Mouse (Mus musculus) liver, postnatal 0 days (tissue): ENCODE data around the gene Mark3. TPM values are rescaled to one million over a fixed set of nuclear protein-coding genes. Genes with fewer than 3 reads are reported as not detected.

Experiments used
- ATAC-seq: fragments of 200-750 bp; cut with Nextera tagmentation; 2 replicates; pipeline ENCODE4 v1.8.0; 2017; ENCODE audit warnings: mild to moderate bottlenecking, moderate library complexity
- DNase-seq: peaks from one replicate; pipeline ENCODE4 v3.0.0-alpha.2; 2016
- H3K27ac ChIP-seq: fragments of 300-500 bp; sonication (generic); 2 replicates; pipeline ENCODE4 v1.5.1; 2014; ENCODE audit warnings: antibody characterized with exemption, moderate library complexity, mild to moderate bottlenecking, low read depth
- H3K27me3 ChIP-seq: fragments of 300-500 bp; sonication (generic); 2 replicates; pipeline ENCODE4 v1.6.1; 2014; ENCODE audit warnings: low read length, control low read depth, mixed read lengths; ENCODE audit not compliant: insufficient read depth
- H3K36me3 ChIP-seq: fragments of 300-500 bp; sonication (generic); replicated peaks from 2 replicates; pipeline ENCODE4 v1.6.1; 2014; ENCODE audit warnings: mild to moderate bottlenecking, control low read depth, low read length, moderate library complexity, mixed read lengths; ENCODE audit not compliant: insufficient read depth
- H3K4me1 ChIP-seq: fragments of 300-500 bp; sonication (generic); 2 replicates; pipeline ENCODE4 v1.6.1; 2014; ENCODE audit warnings: antibody characterized with exemption, mild to moderate bottlenecking, control low read depth; ENCODE audit not compliant: insufficient read depth
- H3K4me2 ChIP-seq: fragments of 300-500 bp; sonication (generic); 2 replicates; pipeline ENCODE4 v1.6.1; 2014; ENCODE audit warnings: low read depth, mild to moderate bottlenecking, low read length, moderate library complexity, mixed read lengths
- H3K4me3 ChIP-seq: fragments of 300-500 bp; sonication (generic); 2 replicates; pipeline ENCODE4 v1.5.1; 2014; ENCODE audit warnings: low read depth, low read length
- H3K9ac ChIP-seq: fragments of 300-500 bp; sonication (generic); replicated peaks from 2 replicates; pipeline ENCODE4 v1.6.1; 2014; ENCODE audit warnings: mild to moderate bottlenecking, moderate library complexity
- H3K9me3 ChIP-seq: fragments of 300-500 bp; sonication (generic); 2 replicates; pipeline ENCODE4 v1.6.1; 2016; ENCODE audit warnings: mild to moderate bottlenecking, control low read depth, low read length, mixed read lengths
- CTCF ChIP-seq: sonication (generic); IDR thresholded peaks from 2 replicates; pipeline ENCODE4 v1.5.1; 2016; ENCODE audit warnings: antibody characterized with exemption, low read depth
- EP300 ChIP-seq: IDR thresholded peaks from 2 replicates; pipeline ENCODE4 v1.6.1; 2016; ENCODE audit warnings: antibody characterized with exemption, low read depth, mild to moderate bottlenecking
- WGBS: fragments of 180-500 bp; shearing (Covaris S2); extraction: QIAGEN DNeasy Blood & Tissue Kit; methylation state at CpG from one replicate; pipeline ENCODE4 v1.1.7; 2014; ENCODE audit not compliant: insufficient replicate concordance; 5-methylcytosine and 5-hydroxymethylcytosine counted together
- polyA plus RNA-seq: library from polyadenylated mRNA; unstranded; fragments of >200 nt; fragmentation: Nextera tagmentation; extraction: Ambion mirVana; gene quantifications from 2 replicates; pipeline ENCODE4 v1.2.1, GENCODE M21; 2015

The Mark3 gene
- polyA plus RNA-seq, 1 experiment from 2014 or later: 9.5 TPM

GRCm38 (mm10) chr12:111603871-111604270 is 29.5 kb downstream of the Mark3 start:
- no peak overlapping the region for H3K9ac ChIP-seq
- no peak overlapping the region for H3K4me2 ChIP-seq
- H3K27ac ChIP-seq: no peak overlapping the region
- H3K4me1 ChIP-seq: no peaks in the 10 kb centered on the region
- DNase-seq (no peak), ATAC-seq (0 out of 2 replicates have a peak, but pooled peaks have one; percentile 15)
- 74% methylated on average over 3 of the region's 3 CpGs for WGBS
- no peak for TF ChIP-seq CTCF
- TF ChIP-seq EP300: no peak
- H3K27me3 ChIP-seq: no peaks in the 10 kb centered on the region
- no peak overlapping the region for H3K4me3 ChIP-seq
- no peaks in the 10 kb centered on the region for H3K9me3 ChIP-seq
- H3K36me3 ChIP-seq: peaks cover 16% of the 10 kb centered on the region

- no peak overlapping the region for H3K27ac ChIP-seq
- ATAC-seq: no peak
- WGBS: 95% methylated on average over 2 of the region's 2 CpGs
- H3K9ac ChIP-seq: no peak overlapping the region
- H3K4me2 ChIP-seq: no peak overlapping the region
- no peaks in the 10 kb centered on the region for H3K4me1 ChIP-seq
- no peaks in the 10 kb centered on the region for H3K9me3 ChIP-seq
- no peak overlapping the region for H3K4me3 ChIP-seq
- no peaks in the 10 kb centered on the region for H3K27me3 ChIP-seq
- peaks cover 18% of the 10 kb centered on the region for H3K36me3 ChIP-seq
- DNase-seq: no peak
- TF ChIP-seq CTCF (no peak), EP300 (no peak)
Measured at GRCm38 (mm10) chr12:111605619-111606018, 31.3 kb downstream of the Mark3 start.

GRCm38 (mm10) chr12:111608015-111608414 is 33.7 kb downstream of the Mark3 start:
- no peak overlapping the region for H3K4me3 ChIP-seq
- H3K4me1 ChIP-seq: no peaks in the 10 kb centered on the region
- H3K27me3 ChIP-seq: no peaks in the 10 kb centered on the region
- H3K36me3 ChIP-seq: peaks cover 20% of the 10 kb centered on the region; the same call in 1 of the 2 replicates
- no peaks in the 10 kb centered on the region for H3K9me3 ChIP-seq
- no peak overlapping the region for H3K9ac ChIP-seq
- TF ChIP-seq EP300 (no peak), CTCF (no peak)
- H3K27ac ChIP-seq: no peak overlapping the region
- no peak for ATAC-seq
- no peak overlapping the region for H3K4me2 ChIP-seq
- 45% methylated on average over 5 of the region's 5 CpGs for WGBS
- DNase-seq: no peak

GRCm38 (mm10) chr12:111614475-111615141 is 40.3 kb downstream of the Mark3 start:
- Histone ChIP-seq H3K4me3 (no peak overlapping the region), H3K9ac (no peak overlapping the region), H3K27ac (no peak overlapping the region), H3K9me3 (no peaks in the 10 kb centered on the region), H3K27me3 (no peaks in the 10 kb centered on the region), H3K4me1 (no peaks in the 10 kb centered on the region), H3K36me3 (peaks cover 38% of the 10 kb centered on the region), H3K4me2 (no peak overlapping the region)
- ATAC-seq (peak; percentile 71), DNase-seq (no peak)
- WGBS: 84% methylated on average over 5 of the region's 5 CpGs
- TF ChIP-seq CTCF: no peak
- 0 out of 2 replicates have a peak, but pooled peaks have one; percentile 12 for TF ChIP-seq EP300

- no peak overlapping the region for H3K27ac ChIP-seq
- H3K36me3 ChIP-seq: peaks cover 53% of the 10 kb centered on the region
- TF ChIP-seq EP300 (no peak), CTCF (no peak)
- ATAC-seq: no peak
- no peak overlapping the region for H3K4me2 ChIP-seq
- WGBS: 89% methylated on average over 7 of the region's 7 CpGs
- no peak overlapping the region for H3K9ac ChIP-seq
- H3K9me3 ChIP-seq: no peaks in the 10 kb centered on the region
- H3K4me1 ChIP-seq: no peaks in the 10 kb centered on the region
- no peaks in the 10 kb centered on the region for H3K27me3 ChIP-seq
- DNase-seq: no peak
- H3K4me3 ChIP-seq: no peak overlapping the region
Measured at GRCm38 (mm10) chr12:111618266-111618665, 43.9 kb downstream of the Mark3 start.

- Histone ChIP-seq H3K4me3 (no peak overlapping the region), H3K9me3 (no peaks in the 10 kb centered on the region), H3K4me1 (no peaks in the 10 kb centered on the region), H3K27ac (no peak overlapping the region), H3K4me2 (no peak overlapping the region), H3K36me3 (peaks cover 69% of the 10 kb centered on the region), H3K27me3 (no peaks in the 10 kb centered on the region), H3K9ac (no peak overlapping the region)
- peak; percentile 61 for ATAC-seq
- WGBS: 48% methylated on average over 6 of the region's 6 CpGs
- DNase-seq: peak; percentile 74
- TF ChIP-seq EP300 (no peak), CTCF (peak; percentile 84)
Measured at GRCm38 (mm10) chr12:111648061-111648645, 73.8 kb downstream of the Mark3 start.
